Mouse (Mus musculus) heart, adult 11 months (tissue): ENCODE data around the gene Ptgfrn.

Experiments
- DNase-seq: peaks from one replicate; pipeline ENCODE4 v3.0.0; 2022

The Ptgfrn gene

GRCm38 (mm10) chr3:101116431-101117385 is 6.6 kb upstream of the Ptgfrn start:
- DNase-seq = peak; percentile 82

- no peak for DNase-seq
Observed at GRCm38 (mm10) chr3:101112518-101112894, 2.4 kb upstream of the Ptgfrn start.

GRCm38 (mm10) chr3:101111848-101112517 is 1.9 kb upstream of the Ptgfrn start:
- peak; percentile 71 for DNase-seq

- peak; percentile 86 for DNase-seq
Observed at GRCm38 (mm10) chr3:101111321-101111720, 1.2 kb upstream of the Ptgfrn start.

GRCm38 (mm10) chr3:101110838-101111103 is 693 bp upstream of the Ptgfrn start:
- DNase-seq = no peak

GRCm38 (mm10) chr3:101109558-101110021 is 488 bp downstream of the Ptgfrn start:
- peak; percentile 93 for DNase-seq

- peak; percentile 93 for DNase-seq
Observed at GRCm38 (mm10) chr3:101108848-101109247, 1.2 kb downstream of the Ptgfrn start.

- peak; percentile 86 for DNase-seq
Observed at GRCm38 (mm10) chr3:101108282-101108681, 1.8 kb downstream of the Ptgfrn start.

GRCm38 (mm10) chr3:101106326-101106725 is 3.8 kb downstream of the Ptgfrn start:
- DNase-seq = no peak

GRCm38 (mm10) chr3:101105486-101105885 is 4.6 kb downstream of the Ptgfrn start:
- DNase-seq = peak; percentile 84

- no peak for DNase-seq
Observed at GRCm38 (mm10) chr3:101104883-101105282, 5.2 kb downstream of the Ptgfrn start.

- DNase-seq = peak; percentile 88
Observed at GRCm38 (mm10) chr3:101103770-101104169, 6.3 kb downstream of the Ptgfrn start.

GRCm38 (mm10) chr3:101102106-101102505 is 8.0 kb downstream of the Ptgfrn start:
- peak; percentile 81 for DNase-seq

- peak; percentile 89 for DNase-seq
Observed at GRCm38 (mm10) chr3:101101184-101101583, 8.9 kb downstream of the Ptgfrn start.

- peak; percentile 81 for DNase-seq
Observed at GRCm38 (mm10) chr3:101099701-101100357, 10.2 kb downstream of the Ptgfrn start.

GRCm38 (mm10) chr3:101098073-101098472 is 12.0 kb downstream of the Ptgfrn start:
- peak; percentile 89 for DNase-seq

GRCm38 (mm10) chr3:101097146-101097800 is 12.8 kb downstream of the Ptgfrn start:
- DNase-seq = peak; percentile 84

- no peak for DNase-seq
Observed at GRCm38 (mm10) chr3:101095761-101096449, 14.2 kb downstream of the Ptgfrn start.

- DNase-seq = no peak
Observed at GRCm38 (mm10) chr3:101092202-101092601, 17.9 kb downstream of the Ptgfrn start.

GRCm38 (mm10) chr3:101086584-101087445 is 23.3 kb downstream of the Ptgfrn start:
- DNase-seq = no peak

GRCm38 (mm10) chr3:101080925-101081324 is 29.2 kb downstream of the Ptgfrn start:
- no peak for DNase-seq
